Mouse (Mus musculus): ENCODE measurements around the gene Unc5a.

Gene Unc5a

DNA sequence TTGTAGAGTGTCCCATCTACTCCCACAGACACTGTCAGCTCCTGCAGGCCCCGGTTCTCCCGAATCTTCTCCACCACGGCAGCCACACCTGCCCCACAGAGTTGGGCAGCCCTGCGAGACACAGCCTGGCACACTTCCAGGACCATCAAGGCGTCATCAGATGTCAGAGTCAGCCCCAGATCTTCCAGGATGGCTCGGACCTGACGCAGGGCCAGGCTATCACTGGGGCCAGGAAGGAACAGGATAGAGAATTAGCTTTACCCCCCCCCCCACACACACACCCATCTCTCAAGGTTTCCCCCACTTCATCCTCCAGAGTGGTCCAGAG, 57.2 kb downstream of the Unc5a start:
- DNase-seq = no peak

DNA sequence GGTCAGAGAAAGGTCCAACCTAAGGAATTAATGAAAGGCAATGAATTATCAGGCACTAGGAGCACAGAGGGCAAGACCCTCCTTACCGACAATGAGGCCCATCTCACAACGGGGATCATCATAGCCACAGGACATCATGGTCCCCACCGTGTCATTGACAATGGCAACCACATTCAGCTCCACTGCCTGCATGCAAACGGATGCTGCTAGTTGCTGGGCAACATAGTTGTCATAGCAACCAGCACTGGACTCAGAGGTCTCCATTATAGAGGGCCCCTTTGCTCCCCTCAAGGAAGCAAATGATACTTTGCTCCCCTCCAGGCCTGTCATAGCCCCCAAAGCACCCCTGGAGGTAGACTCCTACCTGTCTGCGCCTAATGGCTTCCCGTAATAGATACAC, 59.4 kb downstream of the Unc5a start:
- no peak for DNase-seq

GRCm38 (mm10) chr13:55011103-55011502, 61.9 kb downstream of the Unc5a start:
- no peak for DNase-seq

DNA sequence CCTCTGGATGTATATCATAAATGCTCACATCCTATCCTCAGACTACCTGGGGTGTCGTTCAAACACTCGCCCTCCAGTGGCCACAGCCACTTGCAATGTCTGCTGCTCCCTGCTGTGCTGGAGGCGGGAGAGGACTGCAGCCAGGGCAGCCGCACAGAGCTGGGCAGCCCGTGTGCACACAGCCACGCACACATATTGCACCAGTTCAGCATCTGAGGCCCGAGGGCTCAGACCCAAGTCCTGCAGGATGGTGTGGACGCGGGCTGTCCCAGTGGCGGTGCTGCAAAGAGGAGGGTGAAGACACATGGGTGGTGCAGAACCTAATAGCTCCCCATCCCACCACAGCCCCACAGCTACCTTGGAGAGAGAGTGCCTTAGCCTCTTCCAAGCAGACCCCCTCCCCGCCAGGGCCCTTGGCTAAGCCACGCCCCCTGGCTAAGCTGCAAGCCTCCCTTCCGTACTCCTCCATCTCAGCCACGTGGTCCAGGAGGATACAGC, 62.8 kb downstream of the Unc5a start:
- no peak for DNase-seq

DNA sequence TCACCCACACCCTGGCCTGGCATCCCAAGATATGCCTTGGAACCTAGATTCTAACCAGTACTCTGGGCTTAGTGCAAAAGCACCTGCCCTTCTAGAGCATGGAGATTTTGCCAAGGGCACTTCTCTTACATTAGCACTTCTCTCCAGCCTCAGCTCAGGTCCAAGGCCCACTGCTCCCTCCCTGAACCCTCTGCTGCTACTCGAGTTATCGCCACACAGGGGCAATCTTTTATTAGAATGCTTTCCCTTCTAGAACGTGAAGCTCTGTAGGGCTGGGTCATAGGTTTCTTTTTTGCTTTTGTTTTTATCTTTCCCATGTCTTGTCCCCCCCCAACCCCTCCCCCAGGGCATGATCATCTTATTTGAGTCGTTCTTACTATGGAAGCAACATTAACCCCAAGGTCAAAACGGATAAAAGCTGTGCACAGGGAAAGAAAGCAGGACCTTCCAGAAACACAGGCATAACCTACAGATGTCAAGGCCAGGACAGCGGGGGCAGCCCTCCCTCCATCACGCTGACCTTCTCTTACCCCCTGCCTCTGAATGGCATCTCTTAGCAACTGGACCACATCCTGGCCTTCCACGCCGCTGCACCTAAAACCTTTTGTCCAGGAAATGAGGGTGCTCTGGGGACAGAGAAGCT, 64.6 kb downstream of the Unc5a start:
- no peak for DNase-seq

DNA sequence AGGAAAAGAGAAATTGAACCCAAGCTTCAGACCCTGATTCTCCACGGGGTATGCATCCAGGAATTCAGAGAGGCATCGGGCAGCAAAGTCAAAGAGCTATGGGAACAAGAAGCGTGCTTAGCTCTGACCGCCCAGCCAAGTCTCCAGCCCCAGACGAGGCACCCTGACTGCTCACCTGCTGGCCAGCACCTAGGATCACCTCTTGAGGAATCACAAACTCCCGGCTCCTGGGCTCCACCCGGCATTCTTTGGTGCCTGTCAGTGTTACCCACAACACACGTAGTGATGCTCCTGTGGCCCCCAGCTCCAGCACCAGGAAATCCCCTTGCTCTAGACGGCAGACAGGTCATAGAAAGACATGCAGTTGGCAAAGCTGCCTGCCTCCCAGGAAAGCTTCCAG, 65.2 kb downstream of the Unc5a start:
- DNase-seq = no peak

GRCm38 (mm10) chr13:55017154-55017897, 68.1 kb downstream of the Unc5a start:
- no peak for DNase-seq

DNA sequence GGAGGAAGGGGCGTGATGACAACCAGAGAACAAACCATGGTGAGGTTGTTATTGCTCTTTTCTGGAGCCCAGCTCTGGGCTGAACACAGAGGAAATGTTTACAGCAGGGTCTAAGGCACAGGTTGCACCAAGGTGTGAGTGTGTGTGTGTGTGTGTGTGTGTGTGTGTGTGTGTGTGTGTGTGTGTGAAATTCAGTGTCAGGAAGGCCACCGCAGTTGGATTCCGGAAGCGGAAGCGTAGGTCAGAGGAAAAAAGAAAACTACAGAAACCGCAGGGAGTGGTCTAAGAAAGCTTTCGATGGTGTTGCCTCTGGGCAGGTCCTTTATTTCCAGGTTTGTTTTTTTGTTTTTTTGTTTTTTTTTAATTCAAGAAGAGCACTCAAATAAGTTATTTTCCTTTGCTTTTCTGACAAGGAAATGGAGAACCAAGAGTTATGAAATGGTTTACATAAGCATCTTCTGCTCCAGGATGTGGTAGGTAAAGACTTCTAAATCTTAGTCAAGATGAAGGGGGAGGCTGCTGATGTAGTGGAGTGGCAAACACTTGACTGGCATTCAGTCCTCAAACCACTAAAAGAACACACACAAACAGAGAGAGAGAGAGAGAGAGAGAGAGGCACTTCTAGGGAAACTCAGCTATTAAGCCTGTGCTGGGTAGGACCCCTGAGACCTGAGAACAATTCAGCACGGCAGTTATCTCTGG, 68.8 kb downstream of the Unc5a start:
- DNase-seq = no peak

DNA sequence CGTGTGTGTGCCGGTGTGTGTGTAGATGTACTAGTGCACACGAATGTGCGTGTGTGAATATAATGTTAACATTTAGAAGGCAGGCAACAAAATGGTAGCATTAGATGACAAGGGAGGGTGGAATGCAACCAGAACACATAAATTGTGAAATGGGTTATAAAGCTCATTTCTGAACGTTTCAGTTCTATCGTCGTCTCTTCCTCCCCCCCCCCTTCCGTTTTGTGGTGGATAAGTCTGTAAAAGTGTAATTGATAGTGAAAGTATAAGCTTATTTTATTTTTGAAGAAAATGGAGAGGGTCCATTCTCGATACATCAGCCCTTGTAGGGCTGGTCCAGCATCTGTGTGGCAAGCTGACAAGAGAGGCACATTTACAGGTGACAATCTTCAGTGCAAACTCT, 69.5 kb downstream of the Unc5a start:
- no peak for DNase-seq

- peak in 1 of 2 experiments; percentile 37 for DNase-seq
Observed at GRCm38 (mm10) chr13:55019181-55019580, 70.0 kb downstream of the Unc5a start.

- DNase-seq = no peak
Observed at GRCm38 (mm10) chr13:55020051-55020450, 70.8 kb downstream of the Unc5a start.

- DNase-seq = no peak
Observed at GRCm38 (mm10) chr13:55021194-55021779, 72.1 kb downstream of the Unc5a start, which contains the start of gene Hk3. Gene Hk3, minus strand, starts transcription at chr13:55021385.

GRCm38 (mm10) chr13:55022256-55022655, 73.0 kb downstream of the Unc5a start:
- DNase-seq = no peak

DNA sequence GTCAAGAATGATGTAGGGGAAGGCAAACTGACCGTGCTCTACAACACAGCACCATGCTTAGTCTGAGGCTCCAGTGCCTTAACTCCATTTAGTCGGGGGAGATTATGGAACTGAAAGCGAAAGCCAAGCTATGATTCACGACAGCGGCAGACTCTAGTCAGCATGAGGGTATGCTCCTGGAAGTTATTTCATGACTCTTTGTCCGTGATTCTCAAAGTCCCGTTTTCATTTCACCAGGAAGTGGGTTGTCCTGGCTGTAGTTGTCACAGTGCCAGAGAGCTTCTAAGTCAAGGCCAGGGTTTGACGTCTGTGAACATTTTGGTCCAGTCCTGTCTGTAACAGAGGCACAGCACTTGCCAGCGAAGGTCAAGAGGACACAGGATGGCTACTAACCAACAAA, 73.5 kb downstream of the Unc5a start:
- no peak for DNase-seq

- DNase-seq = no peak
Observed at GRCm38 (mm10) chr13:55024215-55024614, 75.0 kb downstream of the Unc5a start.

GRCm38 (mm10) chr13:55040016-55040415, 90.8 kb downstream of the Unc5a start:
- DNase-seq = no peak

DNA sequence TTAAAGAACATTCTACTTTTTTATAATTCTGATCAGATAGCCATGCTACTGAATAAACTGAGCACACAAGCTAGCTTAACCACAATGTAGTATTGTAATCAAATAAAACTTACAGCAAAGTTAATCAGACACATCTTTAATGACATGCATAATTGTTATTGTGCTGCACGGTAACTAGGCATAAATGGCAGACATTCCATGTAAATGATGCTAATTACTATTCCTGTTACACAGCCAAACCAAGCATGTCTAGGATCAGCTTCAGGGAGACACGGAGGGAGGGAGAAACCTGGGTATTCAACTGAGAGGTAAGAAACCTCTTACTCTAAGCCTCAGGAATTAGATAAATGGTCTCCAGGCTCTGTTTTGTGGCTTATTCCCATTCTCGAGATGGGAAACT, 98.5 kb downstream of the Unc5a start:
- DNase-seq = no peak
